Mouse (Mus musculus) hindbrain, embryonic 16.5 days (tissue): Measurements from ENCODE around the gene Mnx1. TPM values are rescaled to one million over a fixed set of nuclear protein-coding genes. Genes with fewer than 3 reads are reported as not detected.
A peak's percentile ranks its signal among the peaks of the same experiment; 100 is the strongest.

Source experiments
- ATAC-seq: fragments of 200-750 bp; cut with Nextera tagmentation; 2 replicates; pipeline ENCODE4 v1.8.0; 2017; ENCODE audit warnings: moderate TSS enrichment, moderate library complexity
- H3K27ac ChIP-seq: fragments of 300-500 bp; sonication (generic); 2 replicates; pipeline ENCODE4 v1.5.1; 2014; ENCODE audit warnings: low read depth, mild to moderate bottlenecking, control low read depth, low read length, moderate library complexity
- H3K27me3 ChIP-seq: fragments of 300-500 bp; sonication (generic); replicated peaks from 2 replicates; pipeline ENCODE4 v1.6.1; 2014; ENCODE audit warnings: low read length; ENCODE audit not compliant: control insufficient read depth, insufficient read depth
- H3K36me3 ChIP-seq: fragments of 300-500 bp; sonication (generic); 2 replicates; pipeline ENCODE4 v1.6.1; 2014; ENCODE audit warnings: mild to moderate bottlenecking, low read length, moderate library complexity, mixed read lengths; ENCODE audit not compliant: control insufficient read depth, insufficient read depth
- H3K4me1 ChIP-seq: fragments of 300-500 bp; sonication (generic); 2 replicates; pipeline ENCODE4 v1.6.1; 2014; ENCODE audit warnings: low read depth, low read length; ENCODE audit not compliant: control insufficient read depth, insufficient read depth
- H3K4me2 ChIP-seq: fragments of 300-500 bp; sonication (generic); 2 replicates; pipeline ENCODE4 v1.6.1; 2014; ENCODE audit warnings: mild to moderate bottlenecking, low read length, control low read depth, moderate library complexity
- H3K4me3 ChIP-seq: fragments of 300-500 bp; sonication (generic); 2 replicates; pipeline ENCODE4 v1.5.1; 2014; ENCODE audit warnings: mild to moderate bottlenecking, low read length, control low read depth, moderate library complexity
- H3K9ac ChIP-seq: fragments of 300-500 bp; sonication (generic); 2 replicates; pipeline ENCODE4 v1.6.1; 2014; ENCODE audit warnings: low read depth, mild to moderate bottlenecking, control low read depth, low read length, moderate library complexity
- H3K9me3 ChIP-seq: fragments of 300-500 bp; sonication (generic); 2 replicates; pipeline ENCODE4 v1.6.1; 2014; ENCODE audit warnings: mild to moderate bottlenecking, low read length, moderate library complexity; ENCODE audit not compliant: control insufficient read depth
- WGBS: fragments of 180-500 bp; shearing (Covaris S2); extraction: QIAGEN DNeasy Blood & Tissue Kit; methylation state at CpG from one replicate; pipeline ENCODE4 v1.1.7; 2014; 5-methylcytosine and 5-hydroxymethylcytosine counted together
- polyA plus RNA-seq: library from polyadenylated mRNA; unstranded; fragments of >200 nt; fragmentation: Nextera tagmentation; extraction: Ambion mirVana; gene quantifications from 2 replicates; pipeline ENCODE4 v1.2.1, GENCODE M21; 2015

Gene Mnx1
- polyA plus RNA-seq, 1 experiment from 2014 or later = not detected

- 1% methylated on average over 14 of the region's 14 CpGs for WGBS
- Histone ChIP-seq H3K4me2 (no peak overlapping the region), H3K9me3 (no peaks in the 10 kb centered on the region)
Observed at GRCm38 (mm10) chr5:29479198-29479593, 926 bp upstream of the Mnx1 start.

DNA sequence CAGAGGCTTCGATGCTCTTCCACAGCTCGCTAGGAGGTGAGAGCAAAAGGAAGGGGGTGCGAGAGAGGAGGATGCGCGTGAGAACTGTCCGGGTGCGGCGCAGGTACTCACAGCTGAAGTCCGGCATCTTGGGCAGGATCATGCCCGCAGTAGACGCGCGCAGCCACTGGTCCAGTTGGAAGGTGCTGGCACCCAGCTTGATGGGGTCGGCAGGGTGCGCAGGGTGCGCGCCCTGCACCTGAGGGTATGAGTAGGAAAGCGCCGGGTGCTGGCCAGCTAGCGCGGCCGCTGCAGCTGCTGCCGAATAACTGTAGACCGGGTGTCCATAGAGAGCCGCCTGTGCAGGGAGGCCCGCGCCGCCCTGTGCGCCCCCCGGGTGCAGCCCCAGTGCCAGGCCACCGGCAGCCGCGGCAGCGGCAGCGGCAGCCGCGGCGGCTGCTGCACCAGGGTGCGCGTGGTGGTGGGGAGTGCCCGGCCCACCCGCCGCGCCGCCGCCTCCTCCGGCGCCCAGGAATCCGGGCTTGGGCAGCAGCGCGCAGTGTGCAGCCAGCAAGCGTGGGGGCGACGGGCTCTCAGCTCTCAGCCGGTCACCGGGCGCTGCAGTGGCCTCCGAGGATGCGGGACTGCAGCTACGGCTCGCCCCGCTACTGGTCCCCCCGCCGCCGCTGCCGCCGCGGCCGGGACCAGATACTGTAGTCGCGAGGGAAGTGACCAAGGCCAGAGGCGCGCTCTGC, 629 bp downstream of the Mnx1 start:
- H3K9me3 ChIP-seq = no peaks in the 10 kb centered on the region
- WGBS = under 1% methylated on average over 64 of the region's 73 CpGs
- peak overlapping the region; percentile 35 for H3K4me3 ChIP-seq
- H3K27ac ChIP-seq = no peak overlapping the region
- no peak overlapping the region; the same call in 1 of the 2 replicates for H3K9ac ChIP-seq
- peaks cover 82% of the 10 kb centered on the region for H3K27me3 ChIP-seq
- no peaks in the 10 kb centered on the region for H3K36me3 ChIP-seq
- H3K4me2 ChIP-seq = peak overlapping the region; percentile 59
- 0 out of 2 replicates have a peak, but pooled peaks have one; percentile 34 for ATAC-seq
- peaks cover 13% of the 10 kb centered on the region for H3K4me1 ChIP-seq

More at GRCm38 (mm10) chr5:29479198-29479593, 926 bp upstream of the Mnx1 start:
- peaks cover 13% of the 10 kb centered on the region for H3K4me1 ChIP-seq
- peaks cover 85% of the 10 kb centered on the region for H3K27me3 ChIP-seq
- H3K4me3 ChIP-seq = no peak overlapping the region
- no peaks in the 10 kb centered on the region for H3K36me3 ChIP-seq
- H3K27ac ChIP-seq = no peak overlapping the region
- no peak overlapping the region for H3K9ac ChIP-seq
- no peak for ATAC-seq

DNA sequence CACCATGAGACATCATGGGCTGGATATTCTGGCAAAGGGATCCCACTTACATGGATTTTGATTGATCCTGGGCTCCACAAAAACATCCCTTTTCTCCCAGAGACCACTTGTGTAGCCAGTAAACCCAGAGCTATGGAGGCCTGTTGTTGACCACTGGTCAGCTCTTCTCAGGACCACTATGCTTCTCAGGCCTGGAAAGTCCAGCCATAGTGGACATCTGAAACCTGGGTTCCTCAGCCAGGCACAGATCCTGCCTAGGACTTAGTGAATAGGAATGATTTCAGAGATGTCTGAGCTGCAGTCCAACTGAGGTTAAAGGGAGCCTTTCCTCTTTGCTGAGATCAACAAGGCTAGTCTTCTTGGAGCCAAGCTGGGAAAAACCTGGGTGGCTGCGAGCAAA, 2.2 kb downstream of the Mnx1 start:
- Histone ChIP-seq H3K27me3 (peaks cover 71% of the 10 kb centered on the region), H3K36me3 (no peaks in the 10 kb centered on the region), H3K4me1 (peaks cover 13% of the 10 kb centered on the region), H3K27ac (no peak overlapping the region), H3K9ac (no peak overlapping the region), H3K4me3 (no peak overlapping the region), H3K4me2 (no peak overlapping the region), H3K9me3 (no peaks in the 10 kb centered on the region)
- WGBS = 0% methylated on average over 1 of the region's 1 CpGs
- no peak for ATAC-seq

DNA sequence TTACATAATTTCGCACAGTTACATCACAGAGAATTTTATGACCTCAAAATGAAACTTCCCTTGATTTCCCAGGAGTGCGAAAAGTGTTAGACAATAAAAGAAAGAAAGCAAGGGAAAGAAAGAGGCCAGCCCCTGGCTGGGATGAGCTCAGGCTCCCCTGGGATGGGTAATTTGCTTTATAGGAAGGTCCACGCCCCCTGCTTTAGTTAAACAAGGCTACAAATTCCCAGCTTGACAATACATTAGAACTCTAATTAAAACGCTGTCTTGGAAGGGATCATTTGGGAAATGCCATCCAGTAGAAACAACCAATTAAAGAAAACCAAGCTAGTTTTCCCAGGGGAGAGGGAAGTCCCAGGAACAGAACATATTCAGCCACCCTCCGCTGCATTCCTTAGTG, 2.7 kb downstream of the Mnx1 start:
- WGBS = 3% methylated on average over 5 of the region's 5 CpGs
- no peak overlapping the region for H3K4me3 ChIP-seq
- H3K27ac ChIP-seq = no peak overlapping the region
- ATAC-seq = no peak
- no peaks in the 10 kb centered on the region for H3K9me3 ChIP-seq
- peaks cover 70% of the 10 kb centered on the region for H3K27me3 ChIP-seq
- H3K9ac ChIP-seq = no peak overlapping the region
- H3K4me1 ChIP-seq = peaks cover 13% of the 10 kb centered on the region
- H3K4me2 ChIP-seq = no peak overlapping the region
- H3K36me3 ChIP-seq = no peaks in the 10 kb centered on the region

DNA sequence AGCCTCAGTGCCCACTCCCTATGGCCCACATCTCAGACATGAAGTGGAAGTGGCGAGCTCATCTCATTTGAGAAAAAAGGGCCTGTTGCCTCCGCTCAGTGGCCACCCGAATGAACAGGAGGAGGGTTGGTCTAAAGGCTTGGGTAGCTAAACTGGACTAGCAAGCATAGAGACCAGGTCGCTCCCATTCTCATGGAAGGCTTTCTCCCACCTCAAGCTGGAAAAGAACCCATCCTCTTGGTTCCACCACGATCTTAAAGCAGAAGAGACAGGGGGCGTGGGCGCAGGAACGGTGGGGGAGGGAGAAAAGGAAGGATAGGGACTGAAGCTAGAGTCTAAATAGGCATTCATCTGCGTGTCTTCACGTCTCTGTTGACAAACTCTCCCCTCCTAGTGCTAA, 3.2 kb downstream of the Mnx1 start:
- Histone ChIP-seq H3K4me1 (peaks cover 13% of the 10 kb centered on the region), H3K36me3 (no peaks in the 10 kb centered on the region), H3K27ac (no peak overlapping the region), H3K4me2 (no peak overlapping the region), H3K9me3 (no peaks in the 10 kb centered on the region), H3K4me3 (no peak overlapping the region), H3K27me3 (peaks cover 68% of the 10 kb centered on the region), H3K9ac (no peak overlapping the region)
- ATAC-seq = no peak
- 6% methylated on average over 10 of the region's 10 CpGs for WGBS

DNA sequence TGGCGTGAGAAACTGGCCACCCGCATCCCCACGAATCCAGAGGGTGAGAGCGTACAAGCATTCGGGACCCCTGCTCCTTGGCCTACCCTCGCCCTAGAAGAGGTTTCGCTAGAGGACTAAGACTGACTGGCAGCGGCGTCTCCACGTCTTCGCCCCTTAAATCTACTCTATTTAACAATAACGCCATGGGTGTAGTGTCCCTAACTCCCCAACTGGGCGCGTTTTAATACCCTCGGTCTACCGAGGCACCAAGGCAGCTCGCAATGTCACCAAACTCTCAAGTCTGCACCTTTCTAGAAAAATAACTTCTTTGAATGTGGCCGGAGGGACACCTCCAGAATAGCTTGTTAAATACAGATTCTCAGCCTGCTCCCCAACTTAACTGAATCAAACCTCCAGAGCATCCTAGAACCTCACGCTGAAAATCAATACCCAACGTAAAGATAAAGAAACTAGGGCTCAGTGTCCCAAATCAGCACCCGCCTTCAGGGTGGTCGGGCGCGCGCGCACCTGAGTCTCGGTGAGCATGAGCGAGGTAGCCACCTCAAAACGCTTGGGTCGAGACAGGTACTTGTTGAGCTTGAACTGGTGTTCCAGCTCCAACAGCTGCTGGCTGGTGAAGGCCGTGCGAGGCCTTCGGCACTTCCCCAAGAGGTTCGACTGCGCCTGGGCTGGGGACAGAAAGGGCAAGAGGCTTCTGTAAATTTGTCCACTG, 3.9 kb downstream of the Mnx1 start:
- no peak for ATAC-seq
- 2% methylated on average over 35 of the region's 35 CpGs for WGBS
- H3K9me3 ChIP-seq = no peaks in the 10 kb centered on the region
- H3K27ac ChIP-seq = no peak overlapping the region
- H3K4me3 ChIP-seq = no peak overlapping the region
- no peak overlapping the region for H3K4me2 ChIP-seq
- H3K36me3 ChIP-seq = no peaks in the 10 kb centered on the region
- H3K9ac ChIP-seq = no peak overlapping the region
- peaks cover 68% of the 10 kb centered on the region for H3K27me3 ChIP-seq
- H3K4me1 ChIP-seq = peaks cover 13% of the 10 kb centered on the region

- ATAC-seq = no peak
- H3K9ac ChIP-seq = no peak overlapping the region
- H3K4me3 ChIP-seq = no peak overlapping the region
- H3K27ac ChIP-seq = no peak overlapping the region
- H3K4me1 ChIP-seq = peaks cover 13% of the 10 kb centered on the region
- WGBS = under 1% methylated on average over 31 of the region's 35 CpGs
- no peak overlapping the region for H3K4me2 ChIP-seq
- H3K9me3 ChIP-seq = no peaks in the 10 kb centered on the region
- peaks cover 71% of the 10 kb centered on the region for H3K27me3 ChIP-seq
- no peaks in the 10 kb centered on the region for H3K36me3 ChIP-seq
Observed at GRCm38 (mm10) chr5:29473551-29474245, 4.6 kb downstream of the Mnx1 start.

DNA sequence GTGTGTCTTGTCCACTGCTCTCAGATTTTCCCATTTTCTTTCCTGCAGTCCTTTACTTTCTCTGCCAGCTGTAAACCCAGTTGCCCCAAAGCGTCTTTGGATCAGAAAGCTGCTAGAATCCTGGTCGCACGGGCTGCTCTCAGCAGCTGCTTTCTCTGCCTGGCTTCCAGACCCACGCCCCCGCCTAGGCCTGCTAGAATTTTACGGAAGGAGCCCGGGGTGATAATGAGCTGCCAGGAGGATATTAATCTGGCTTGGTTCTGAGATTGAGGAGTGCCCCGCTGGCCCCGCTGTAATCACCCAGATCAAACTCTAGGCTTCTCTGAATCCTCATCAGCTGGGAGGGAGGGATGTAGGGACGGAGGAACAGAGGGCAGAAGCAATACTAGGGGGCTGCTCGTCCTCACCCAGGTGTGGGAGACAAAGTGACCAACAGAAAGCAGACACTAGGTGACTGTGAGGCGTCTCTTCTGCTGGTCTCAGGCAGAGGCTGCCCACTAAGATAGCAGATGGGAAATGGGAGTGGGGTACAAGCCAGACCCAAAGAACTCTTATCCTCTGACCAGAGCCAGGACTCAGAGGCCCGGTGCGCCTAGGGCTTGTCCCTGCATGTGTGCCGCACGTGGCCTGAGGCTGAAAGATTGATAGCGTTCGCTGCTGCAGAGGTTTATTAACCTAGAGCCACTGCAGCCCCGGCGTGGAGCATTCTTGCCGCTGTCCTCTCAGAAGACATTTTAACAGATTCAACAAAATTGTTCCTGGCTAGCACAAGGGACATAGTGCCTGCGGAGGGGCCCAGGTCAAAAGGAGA, 6.2 kb downstream of the Mnx1 start:
- under 1% methylated on average over 22 of the region's 22 CpGs for WGBS
- Histone ChIP-seq H3K4me1 (peaks cover 5% of the 10 kb centered on the region), H3K9ac (no peak overlapping the region), H3K27ac (no peak overlapping the region), H3K4me2 (no peak overlapping the region), H3K36me3 (no peaks in the 10 kb centered on the region), H3K4me3 (no peak overlapping the region), H3K9me3 (no peaks in the 10 kb centered on the region), H3K27me3 (peaks cover 66% of the 10 kb centered on the region)
- ATAC-seq = no peak
